Mouse (Mus musculus) left cerebral cortex, adult 11 months (tissue): Measurements from ENCODE around the gene Adgrb3.
"Not testable (repeated sequence)": the region's sequence is repeated elsewhere in the genome, so short reads cannot be mapped to it uniquely, and the experiment has no call there.

Experiments
- DNase-seq: peaks from one replicate; pipeline ENCODE4 v3.0.0; 2022; ENCODE audit warnings: low spot score

Adgrb3 gene

DNA sequence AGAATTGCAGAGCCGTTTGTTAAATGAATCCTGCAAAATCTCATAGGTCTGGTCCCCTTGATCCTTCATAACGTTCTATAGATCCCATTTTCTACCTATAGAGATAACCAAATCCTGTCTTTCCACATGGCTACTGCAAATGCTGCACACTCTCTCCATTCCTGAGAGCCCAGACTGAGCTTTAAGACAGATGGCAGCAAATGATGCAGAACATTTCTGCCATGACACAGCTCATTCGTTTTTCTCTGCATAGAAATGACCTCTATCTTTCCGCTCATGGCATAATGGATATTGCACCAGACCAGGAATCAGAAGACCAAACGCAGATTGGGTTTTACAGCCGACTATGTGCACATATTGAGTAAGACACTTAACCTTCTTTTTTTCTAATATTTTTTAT lies 84.8 kb downstream of the Adgrb3 start:
- DNase-seq = no peak

DNA sequence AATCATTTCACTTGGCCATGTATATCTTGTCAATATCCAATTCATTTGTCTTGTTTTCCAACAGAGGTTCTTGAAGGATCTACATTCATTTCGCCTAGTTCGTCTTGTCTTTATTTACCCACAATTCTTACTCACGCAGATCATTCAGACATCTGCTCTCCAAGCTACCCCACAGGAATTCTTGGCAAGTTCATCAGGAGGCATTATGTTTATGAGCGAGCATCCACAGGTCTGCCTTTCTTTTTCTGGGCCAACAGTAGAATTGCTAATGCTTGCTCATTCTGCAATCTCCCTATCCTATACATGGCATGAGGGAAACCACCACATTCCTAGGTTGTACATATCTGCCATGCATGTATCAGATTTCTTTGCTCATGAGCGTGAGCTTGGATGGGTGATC lies 99.7 kb downstream of the Adgrb3 start:
- no peak for DNase-seq

DNA sequence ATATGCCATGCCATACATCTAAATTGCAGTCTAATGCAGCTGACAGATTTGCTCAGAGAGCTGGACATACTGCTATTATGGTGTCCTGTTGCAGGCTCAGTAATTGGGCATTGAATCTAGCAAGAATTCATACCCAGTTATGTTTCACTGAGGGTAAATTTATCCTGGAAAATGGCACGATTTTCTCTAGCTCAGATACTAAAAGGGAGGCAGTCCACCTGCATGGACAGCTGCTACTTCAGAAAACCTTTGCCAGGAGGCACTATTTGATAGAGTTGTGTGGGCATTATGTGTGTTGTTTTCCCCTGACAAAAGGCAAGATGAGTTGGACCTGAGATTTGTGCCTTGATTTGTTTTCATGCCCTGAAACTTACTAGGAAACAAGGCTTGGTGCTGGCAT lies 118.0 kb downstream of the Adgrb3 start:
- DNase-seq = no peak

DNA sequence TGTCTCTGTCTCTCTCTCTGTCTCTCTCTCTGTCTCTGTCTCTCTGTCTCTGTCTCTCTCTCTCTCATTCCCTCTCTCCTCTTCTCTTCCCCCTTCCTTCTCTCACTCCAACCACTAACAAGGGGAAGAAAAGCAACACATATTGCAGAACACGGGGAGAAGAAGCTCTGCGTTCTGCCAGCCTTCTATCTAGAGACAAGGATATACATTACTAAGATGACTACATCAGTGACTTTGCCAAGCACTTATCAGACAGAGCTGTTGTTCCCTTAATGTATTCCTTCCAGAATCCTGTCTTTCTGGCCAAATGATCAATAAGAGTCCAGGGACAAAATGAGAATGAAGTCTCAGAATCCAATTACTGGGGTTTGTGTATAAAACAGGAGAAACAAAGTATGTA lies 123.2 kb downstream of the Adgrb3 start:
- DNase-seq = no peak

DNA sequence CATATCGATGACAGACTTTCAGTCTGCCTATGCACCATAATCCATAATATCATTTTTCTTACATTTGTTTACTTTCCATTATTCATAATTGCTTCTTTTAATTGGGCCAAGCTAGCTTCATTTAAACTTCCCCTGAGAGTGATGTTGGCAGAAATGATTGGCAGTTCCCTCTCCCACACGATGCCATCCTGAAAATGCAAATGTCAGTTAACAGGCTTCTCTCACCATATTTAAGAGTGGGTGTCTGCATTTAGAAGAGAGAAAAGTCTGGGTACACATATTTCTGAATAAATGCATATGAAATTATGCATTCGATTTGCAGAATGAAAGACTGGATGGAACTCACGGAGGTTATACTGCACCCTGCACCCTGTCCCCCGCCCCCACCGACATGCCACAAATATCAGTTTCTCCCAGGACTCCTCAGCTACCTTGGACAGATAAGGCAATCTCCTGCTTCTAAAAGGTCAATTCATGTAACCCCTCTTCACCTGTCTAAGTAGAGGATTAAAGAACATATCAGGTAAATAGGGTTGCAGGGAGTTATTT lies 130.7 kb downstream of the Adgrb3 start:
- DNase-seq = no peak

DNA sequence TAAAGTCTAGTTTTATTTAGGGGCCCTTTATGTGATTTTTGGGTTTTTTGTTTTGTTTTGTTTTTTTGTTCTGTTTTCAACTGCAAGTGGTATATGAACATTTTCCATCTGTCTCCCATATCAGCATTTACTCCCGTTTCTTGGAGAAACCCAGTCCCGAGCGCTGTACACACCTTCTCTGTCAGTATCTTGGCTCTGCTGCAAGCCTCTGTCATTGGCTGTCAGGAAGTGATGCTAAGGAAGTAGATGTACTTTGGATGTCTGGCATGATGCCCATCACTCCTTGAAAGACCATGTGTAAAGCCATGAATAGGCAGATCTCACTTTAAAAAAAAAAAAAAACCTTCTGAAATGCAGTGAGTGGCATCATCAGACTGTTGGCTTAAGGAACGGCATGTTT lies 132.3 kb downstream of the Adgrb3 start:
- DNase-seq = no peak

DNA sequence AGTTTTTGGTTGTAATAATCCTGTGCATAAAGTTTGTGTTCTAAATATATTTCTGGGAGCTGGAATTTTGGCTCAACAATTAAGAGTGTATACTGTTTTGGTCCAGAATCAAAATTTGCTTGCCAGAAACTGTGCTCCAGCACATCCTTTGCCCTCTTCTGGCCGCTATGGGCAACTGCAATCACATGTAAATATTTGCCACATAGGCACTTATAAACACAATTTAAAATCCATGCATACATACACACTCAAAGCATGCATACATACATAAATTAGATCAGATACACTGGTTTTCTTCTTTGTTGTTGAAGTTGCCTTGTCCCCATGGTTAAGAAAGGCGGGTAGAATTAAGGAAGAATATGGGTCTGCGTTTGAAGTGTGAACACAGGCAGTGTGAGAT lies 132.7 kb downstream of the Adgrb3 start:
- DNase-seq = no peak

DNA sequence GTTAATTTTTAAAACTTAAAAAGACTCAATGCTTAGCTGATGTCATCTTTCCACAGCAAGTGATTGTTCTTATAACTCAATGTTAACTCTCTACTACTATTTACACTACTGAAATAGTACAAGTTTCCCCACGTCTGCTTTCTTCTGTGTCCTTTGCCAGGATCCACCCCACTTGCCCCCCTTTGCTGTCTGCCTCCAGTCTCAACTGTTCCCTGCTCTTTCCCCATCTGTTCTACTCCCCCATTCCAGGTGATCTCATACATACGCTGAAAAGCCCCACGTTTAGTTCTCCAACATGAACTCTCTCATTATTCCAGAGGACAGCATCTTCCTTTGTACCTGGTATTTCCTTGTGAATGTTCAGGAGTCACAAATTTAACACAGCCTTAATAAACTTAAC lies 147.4 kb downstream of the Adgrb3 start:
- DNase-seq = no peak

DNA sequence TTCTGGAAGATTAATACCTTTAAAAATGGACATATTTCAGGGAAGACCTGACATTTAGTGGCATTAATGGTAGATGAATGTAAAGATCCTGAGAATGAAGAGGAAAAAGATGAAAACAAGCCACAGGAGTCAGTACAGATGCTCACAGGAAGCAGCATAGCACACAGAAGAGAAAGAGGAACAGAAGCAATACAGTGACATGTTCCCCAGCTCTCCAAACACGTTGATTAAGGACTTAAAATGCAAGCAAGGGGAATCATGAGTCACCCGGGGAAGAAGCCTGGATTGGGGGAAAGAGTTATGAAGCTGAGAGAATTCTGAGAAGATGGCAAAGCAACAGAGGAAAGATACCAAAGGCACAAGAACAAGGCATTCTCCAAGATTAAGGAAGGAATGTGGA lies 149.9 kb downstream of the Adgrb3 start:
- DNase-seq = no peak

DNA sequence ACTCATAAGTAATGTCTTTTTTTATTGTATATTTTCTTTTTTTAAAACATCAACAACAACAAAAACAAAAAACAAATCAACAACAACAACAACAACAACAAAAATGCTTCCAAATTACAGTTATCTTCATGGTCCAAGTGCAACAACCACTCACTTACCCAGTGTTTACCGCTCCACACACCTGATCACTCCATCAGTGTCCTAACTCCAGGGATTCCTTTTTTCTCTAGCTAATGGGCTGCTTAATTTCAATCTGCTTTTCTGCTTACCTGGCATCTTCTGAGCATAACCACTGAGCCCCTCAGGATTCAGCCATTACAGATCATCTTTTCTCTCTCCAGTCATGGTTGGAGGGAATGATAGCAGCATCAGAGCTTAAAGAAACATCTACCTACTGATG lies 176.8 kb downstream of the Adgrb3 start:
- no peak for DNase-seq

DNA sequence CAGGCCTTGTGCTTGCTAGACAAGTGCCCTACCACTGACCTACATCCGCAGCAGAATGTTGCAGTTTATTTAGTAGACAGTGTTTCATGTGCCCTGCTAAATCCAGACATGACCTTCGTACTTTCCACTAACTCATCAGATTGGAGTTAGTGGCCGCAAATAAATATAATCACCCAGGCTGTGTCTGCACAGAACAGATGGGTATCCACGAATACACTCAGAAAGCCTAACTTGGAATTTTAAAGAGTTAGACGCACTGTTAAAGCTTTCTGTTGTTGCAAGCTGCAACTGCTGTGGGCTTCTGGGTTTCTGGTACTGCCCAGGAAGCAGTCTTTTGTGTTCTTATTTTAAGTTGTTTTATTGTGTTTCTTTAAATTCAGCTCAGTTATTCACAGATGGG lies 185.3 kb downstream of the Adgrb3 start:
- no peak for DNase-seq

DNA sequence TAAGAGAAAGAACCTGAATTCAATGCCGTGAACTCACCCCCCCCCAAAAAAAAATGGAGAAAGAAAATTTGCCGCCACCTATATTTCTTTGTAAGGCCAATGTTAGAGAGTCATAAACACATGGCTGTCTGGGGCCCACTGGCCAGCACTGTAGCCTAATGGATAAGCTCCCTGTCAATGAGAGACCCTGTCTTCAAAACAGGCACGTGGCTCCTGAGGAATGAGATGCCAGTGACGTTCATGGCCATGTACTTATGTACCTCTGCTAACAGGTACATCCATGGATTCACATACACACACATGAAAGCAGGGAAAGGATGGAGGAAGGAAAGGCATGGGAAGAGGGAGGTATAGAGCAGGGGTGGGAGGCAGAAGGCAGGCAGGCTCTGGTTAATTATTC lies 208.0 kb downstream of the Adgrb3 start:
- DNase-seq = no peak

DNA sequence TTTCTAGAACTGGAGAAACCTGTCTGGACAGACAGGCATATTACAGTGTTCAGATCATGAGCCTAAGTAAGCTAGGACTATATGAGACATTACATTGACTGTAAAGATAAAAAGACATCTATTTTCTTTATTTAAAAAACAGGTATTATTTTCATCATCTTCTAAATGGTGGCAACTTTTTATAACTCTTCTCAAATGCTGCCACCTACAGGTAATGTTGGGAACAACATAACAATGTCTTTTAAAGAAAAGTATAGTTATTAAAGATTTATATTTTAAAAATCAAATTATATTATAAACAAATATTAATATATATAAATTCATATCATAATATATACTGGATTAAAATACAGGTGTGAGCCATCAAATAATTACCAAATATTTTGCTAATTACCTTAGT lies 212.6 kb downstream of the Adgrb3 start:
- no peak for DNase-seq

DNA sequence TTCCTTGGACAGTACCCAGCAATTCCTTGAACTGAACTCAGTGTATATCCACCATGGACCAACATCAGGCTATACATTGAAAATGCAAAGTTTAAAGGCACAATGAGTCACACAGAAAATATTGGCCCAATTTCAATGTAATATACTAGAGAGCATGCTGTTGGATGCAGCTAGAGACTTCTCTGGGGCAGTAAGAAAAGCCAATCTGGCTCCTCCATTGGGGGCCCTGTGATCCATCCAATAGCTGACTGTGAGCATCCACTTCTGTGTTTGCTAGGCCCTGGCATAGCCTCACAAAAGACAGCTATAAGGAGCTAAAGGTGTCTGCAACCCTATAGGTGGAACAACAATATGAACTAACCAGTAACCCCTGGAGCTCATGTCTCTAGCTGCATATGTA lies 218.7 kb downstream of the Adgrb3 start:
- not testable (repeated sequence) for DNase-seq

DNA sequence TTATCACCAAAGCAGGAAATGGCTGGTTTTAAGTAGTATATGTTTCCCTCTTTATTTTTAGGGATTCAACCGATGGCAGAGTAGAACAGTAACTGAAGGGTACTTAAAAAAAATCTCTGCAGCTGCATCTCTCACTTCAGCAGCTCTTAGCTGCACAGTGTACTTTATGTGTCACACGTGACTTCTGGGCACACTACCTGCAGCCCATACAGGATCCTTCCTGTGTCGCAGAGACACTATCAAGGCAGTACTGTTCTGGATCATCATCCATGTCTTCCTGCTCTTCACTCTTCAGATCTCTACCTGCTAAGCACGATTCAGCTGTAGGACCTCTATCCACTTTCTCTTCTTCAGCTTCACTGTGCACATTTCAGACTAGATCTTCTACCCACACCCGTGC lies 230.6 kb downstream of the Adgrb3 start:
- no peak for DNase-seq

DNA sequence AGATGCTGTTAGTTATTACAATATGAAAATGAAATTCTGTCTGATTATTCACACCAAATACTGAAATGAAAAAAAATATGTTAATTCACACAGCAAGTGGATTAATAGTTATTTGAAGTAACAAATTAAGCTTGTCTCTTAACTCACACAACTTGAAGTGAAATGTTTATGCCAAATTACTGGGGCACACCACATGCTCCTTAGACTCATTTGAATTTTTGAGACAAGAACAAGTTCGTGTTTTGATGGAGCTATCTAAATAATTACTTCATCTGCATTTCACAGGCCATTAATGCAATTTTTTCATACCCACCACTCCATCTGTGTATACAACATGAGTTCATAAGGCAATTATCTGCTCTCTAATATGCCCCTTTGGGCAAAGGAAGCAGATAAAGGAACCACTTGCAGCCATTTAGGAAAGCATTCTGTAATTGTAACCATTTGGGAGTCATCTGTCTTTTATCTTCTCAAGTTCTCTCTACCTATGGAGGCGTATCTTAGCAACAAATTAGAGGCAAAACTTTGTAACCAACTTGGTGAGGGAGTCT lies 240.9 kb downstream of the Adgrb3 start:
- no peak for DNase-seq

DNA sequence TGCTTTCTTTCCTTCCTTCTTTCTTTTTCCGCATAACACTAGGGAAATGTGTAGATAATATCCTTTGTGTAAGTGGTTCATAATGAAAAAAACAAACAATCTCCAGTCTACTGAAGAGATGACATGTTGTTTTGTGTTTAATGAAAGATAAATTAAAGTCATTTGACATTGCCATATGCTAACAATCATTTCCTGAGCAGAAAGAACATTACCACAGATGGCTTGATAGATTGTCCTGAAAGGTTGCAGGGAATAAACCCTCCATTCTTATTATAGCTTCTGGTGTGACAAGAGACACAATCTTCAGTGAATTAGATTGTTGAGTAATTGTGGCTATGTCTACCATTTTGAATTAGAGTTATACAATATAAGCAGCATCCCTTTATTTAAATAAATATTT lies 247.8 kb downstream of the Adgrb3 start:
- no peak for DNase-seq

DNA sequence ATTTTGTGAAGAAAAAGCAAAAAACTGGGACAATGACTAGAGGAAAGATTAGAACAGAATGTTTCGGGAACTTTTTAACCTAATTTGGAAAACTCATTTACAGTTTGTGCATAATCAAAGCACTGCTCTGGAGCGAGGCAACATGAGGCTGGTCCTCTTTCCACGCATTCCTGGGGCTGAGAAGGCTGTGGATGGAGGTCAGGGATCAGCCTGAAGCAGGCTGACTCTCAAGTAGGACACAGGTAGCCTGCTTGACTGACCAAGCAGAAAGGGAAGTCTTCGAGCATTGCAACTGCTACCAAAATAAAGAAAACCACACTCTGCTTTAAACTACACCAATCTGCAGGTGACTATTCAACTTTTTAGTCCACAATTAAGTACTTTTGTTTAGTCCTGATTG lies 251.7 kb downstream of the Adgrb3 start:
- no peak for DNase-seq

DNA sequence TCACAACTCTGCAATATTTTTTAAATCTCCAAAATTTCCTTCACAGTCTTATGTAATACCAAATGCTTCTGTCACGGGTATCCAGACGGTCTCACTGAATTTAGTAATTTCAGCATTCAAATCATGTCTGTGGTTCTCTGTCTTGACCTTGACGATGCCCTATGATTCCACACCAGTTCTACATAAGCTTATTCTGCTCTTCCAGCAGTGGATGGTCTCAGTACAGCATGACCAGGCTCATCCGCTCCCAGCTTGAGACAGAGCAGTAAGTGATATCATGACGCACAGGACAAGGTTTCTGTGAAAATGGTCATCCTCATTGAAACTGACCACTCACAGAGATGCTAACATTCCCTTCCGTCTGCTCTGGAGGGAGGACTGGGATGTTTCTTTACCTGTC lies 252.9 kb downstream of the Adgrb3 start:
- no peak for DNase-seq

DNA sequence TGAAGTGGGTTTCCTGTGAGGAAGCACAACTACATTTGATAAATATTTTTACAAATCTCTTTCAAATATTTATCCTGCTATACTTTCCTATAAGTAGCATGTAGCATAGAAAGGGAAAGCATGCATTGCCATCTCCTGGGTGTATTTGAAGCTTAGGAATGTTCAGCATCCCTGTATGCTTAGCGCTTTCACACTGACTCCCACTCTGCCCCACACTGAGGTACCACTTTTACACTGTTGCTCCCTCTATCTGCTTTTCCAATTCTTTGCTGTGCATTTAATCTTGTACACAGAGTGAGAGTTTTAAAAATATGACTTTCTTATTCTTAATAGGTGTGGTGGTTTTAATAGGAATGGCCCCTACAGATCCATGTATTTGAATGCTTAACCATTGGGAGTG lies 261.4 kb downstream of the Adgrb3 start:
- no peak for DNase-seq

DNA sequence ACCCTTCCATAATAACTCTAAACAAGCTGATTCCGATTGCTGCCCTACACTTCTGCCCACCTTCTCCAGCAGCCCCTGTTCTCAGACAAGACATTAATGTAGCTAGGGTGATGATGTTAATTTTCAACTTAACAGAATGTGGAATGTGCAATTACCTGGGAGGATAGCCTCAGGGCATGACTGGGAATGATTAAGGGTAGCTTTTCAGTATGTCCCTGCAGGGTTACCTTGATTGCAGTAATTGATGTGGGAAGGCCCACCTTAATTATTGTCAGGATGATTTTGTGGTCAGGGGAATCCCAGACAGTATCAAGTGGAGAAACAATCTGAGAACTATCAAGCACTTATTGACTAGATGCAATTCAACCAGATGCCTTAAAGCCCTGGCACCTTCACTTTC lies 283.4 kb downstream of the Adgrb3 start:
- DNase-seq = no peak

DNA sequence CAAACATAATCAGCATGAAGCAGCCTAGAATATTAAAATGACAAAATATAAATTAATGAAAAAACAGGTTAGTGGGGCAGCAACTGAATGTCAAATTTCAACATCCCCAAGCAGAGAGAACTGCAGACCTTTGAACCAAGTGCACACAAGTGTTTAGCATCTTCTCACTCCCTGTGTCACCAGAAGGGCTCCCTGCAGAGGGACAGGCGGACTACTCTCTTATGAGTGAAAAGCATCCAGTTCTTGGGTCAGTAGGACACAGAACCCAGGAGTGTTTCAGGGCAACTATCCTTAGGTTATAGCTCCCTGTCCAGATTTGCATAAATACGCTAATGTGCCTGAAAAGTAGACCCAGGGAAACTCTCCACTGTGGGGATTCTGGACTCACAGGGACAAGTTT lies 285.6 kb downstream of the Adgrb3 start:
- DNase-seq = no peak

DNA sequence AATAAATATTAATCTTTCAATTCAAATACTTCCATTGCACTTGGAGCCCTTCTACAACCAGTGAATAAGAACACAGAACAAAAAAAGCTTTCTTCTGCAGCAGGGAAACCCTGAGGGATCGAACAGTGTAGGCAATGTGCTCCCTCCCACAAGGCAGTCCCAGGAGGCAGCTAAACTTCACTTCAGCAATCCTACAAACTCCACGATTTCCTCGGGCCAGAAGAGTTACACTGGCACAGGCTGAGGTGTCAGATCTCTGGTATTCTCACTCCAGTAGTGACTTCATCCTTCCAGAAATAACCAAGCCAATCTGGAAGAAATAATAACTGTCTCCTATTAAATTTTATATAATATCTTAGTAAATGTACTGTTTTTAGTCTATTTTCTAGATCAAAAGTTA lies 286.6 kb downstream of the Adgrb3 start:
- no peak for DNase-seq

DNA sequence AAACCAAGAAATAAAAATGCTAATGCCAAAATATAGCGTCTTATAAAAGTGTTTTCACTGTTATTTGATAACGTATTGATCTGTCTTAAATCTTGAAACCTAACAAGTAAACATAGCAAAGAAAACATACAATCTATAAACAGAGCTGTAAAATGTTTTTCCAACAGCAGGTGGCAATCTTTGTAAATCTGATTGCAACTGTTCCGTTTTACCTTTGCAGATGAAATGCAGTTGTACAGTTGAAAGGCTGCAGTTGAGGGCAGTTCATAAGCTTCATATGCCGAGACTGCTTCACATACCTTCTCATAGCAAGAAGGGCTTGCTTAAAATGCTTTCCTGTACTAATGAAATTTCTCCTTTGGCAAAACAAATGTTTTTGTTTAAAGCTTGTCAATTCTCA lies 302.5 kb downstream of the Adgrb3 start:
- DNase-seq = no peak
